Mouse (Mus musculus) frontal cortex, postnatal 14 days (tissue): Measurements from ENCODE around the gene Hes6.

ENCODE experiments used
- DNase-seq, 2 experiments: peaks; one replicate each; pipeline ENCODE4 v3.0.0; 2022; ENCODE audit warnings: low spot score in 2 of 2

The Hes6 gene

GRCm38 (mm10) chr1:91405406-91406169, 8.2 kb downstream of the Hes6 start:
- no peak for DNase-seq

GRCm38 (mm10) chr1:91404976-91405375, 8.9 kb downstream of the Hes6 start:
- DNase-seq, result no peak

- DNase-seq, result peak; percentile 62 to 67
Measured at GRCm38 (mm10) chr1:91398260-91399062, 15.4 kb downstream of the Hes6 start, which contains the start of gene Ilkap. Gene Ilkap, minus strand, starts transcription at chr1:91398815.

GRCm38 (mm10) chr1:91397927-91398259, 15.9 kb downstream of the Hes6 start:
- no peak for DNase-seq

GRCm38 (mm10) chr1:91390369-91390768, 23.5 kb downstream of the Hes6 start:
- no peak for DNase-seq

- DNase-seq, result no peak
Measured at GRCm38 (mm10) chr1:91381091-91381471, 32.8 kb downstream of the Hes6 start.

- peak in 1 of 2 experiments; percentile 71 for DNase-seq
Measured at GRCm38 (mm10) chr1:91380453-91381090, 33.3 kb downstream of the Hes6 start.

- no peak for DNase-seq
Measured at GRCm38 (mm10) chr1:91373414-91373835, 40.4 kb downstream of the Hes6 start.

- no peak for DNase-seq
Measured at GRCm38 (mm10) chr1:91370055-91370454, 43.8 kb downstream of the Hes6 start.

- DNase-seq, result no peak
Measured at GRCm38 (mm10) chr1:91369408-91369807, 44.4 kb downstream of the Hes6 start.

GRCm38 (mm10) chr1:91367295-91367694, 46.5 kb downstream of the Hes6 start:
- no peak for DNase-seq

GRCm38 (mm10) chr1:91366215-91367108, 47.4 kb downstream of the Hes6 start, which contains the start of gene Erfe:
Gene Erfe, plus strand, starts transcription at chr1:91366430.
- peak in 1 of 2 experiments; percentile 24 for DNase-seq

- no peak for DNase-seq
Measured at GRCm38 (mm10) chr1:91365816-91366214, 48.0 kb downstream of the Hes6 start.

GRCm38 (mm10) chr1:91364822-91365644, 48.8 kb downstream of the Hes6 start:
- no peak for DNase-seq

GRCm38 (mm10) chr1:91362113-91362512, 51.7 kb downstream of the Hes6 start:
- no peak for DNase-seq
